Mouse (Mus musculus) embryonic facial prominence, embryonic 11.5 days (tissue): ENCODE results near the gene 1700102P08Rik. TPM values are rescaled to one million over a fixed set of nuclear protein-coding genes. Genes with fewer than 3 reads are reported as not detected.

ENCODE experiments used
- ATAC-seq: fragments of 200-750 bp; cut with Nextera tagmentation; replicated peaks from 2 replicates; pipeline ENCODE4 v1.8.0; 2017; ENCODE audit warnings: low read depth; ENCODE audit not compliant: insufficient number of reproducible peaks, low FRiP score, low TSS enrichment
- DNase-seq: peaks from one replicate; pipeline ENCODE4 v3.0.0-alpha.2; 2015; ENCODE audit warnings: low spot score
- H3K27ac ChIP-seq: fragments of 300-500 bp; sonication (generic); replicated peaks from 2 replicates; pipeline ENCODE4 v1.5.1; 2014; ENCODE audit warnings: mild to moderate bottlenecking, low read depth, low read length, control low read depth
- H3K27me3 ChIP-seq: fragments of 300-500 bp; sonication (generic); 2 replicates; pipeline ENCODE4 v1.6.1; 2014; ENCODE audit warnings: mild to moderate bottlenecking, low read length, moderate library complexity, mixed read lengths; ENCODE audit not compliant: control insufficient read depth, insufficient read depth
- H3K36me3 ChIP-seq: fragments of 300-500 bp; sonication (generic); replicated peaks from 2 replicates; pipeline ENCODE4 v1.6.1; 2014; ENCODE audit warnings: low read depth, mild to moderate bottlenecking, low read length, moderate library complexity, mixed read lengths; ENCODE audit not compliant: control insufficient read depth, insufficient read depth
- H3K4me1 ChIP-seq: fragments of 300-500 bp; sonication (generic); 2 replicates; pipeline ENCODE4 v1.6.1; 2014; ENCODE audit warnings: low read length, mixed read lengths; ENCODE audit not compliant: control insufficient read depth, insufficient read depth
- H3K4me2 ChIP-seq: fragments of 300-500 bp; sonication (generic); 2 replicates; pipeline ENCODE4 v1.6.1; 2014; ENCODE audit warnings: low read depth, mild to moderate bottlenecking, control low read depth, low read length, moderate library complexity
- H3K4me3 ChIP-seq: fragments of 300-500 bp; sonication (generic); 2 replicates; pipeline ENCODE4 v1.5.1; 2014; ENCODE audit warnings: low read depth, low read length, control low read depth
- H3K9ac ChIP-seq: fragments of 300-500 bp; sonication (generic); replicated peaks from 2 replicates; pipeline ENCODE4 v1.6.1; 2014; ENCODE audit warnings: mild to moderate bottlenecking, control low read depth, low read length
- H3K9me3 ChIP-seq: fragments of 300-500 bp; sonication (generic); replicated peaks from 2 replicates; pipeline ENCODE4 v1.6.1; 2016; ENCODE audit warnings: mild to moderate bottlenecking, low read length, inconsistent platforms, mixed read lengths; ENCODE audit not compliant: control insufficient read depth
- WGBS: fragments of 180-500 bp; shearing (Covaris S2); extraction: QIAGEN DNeasy Blood & Tissue Kit; methylation state at CpG from one replicate; pipeline ENCODE4 v1.1.7; 2014; 5-methylcytosine and 5-hydroxymethylcytosine counted together
- polyA plus RNA-seq: library from polyadenylated mRNA; unstranded; fragments of >200 nt; fragmentation: Nextera tagmentation; extraction: Ambion mirVana; gene quantifications from 2 replicates; pipeline ENCODE4 v1.2.1, GENCODE M21; 2014

The 1700102P08Rik gene
- polyA plus RNA-seq, 1 experiment from 2014 or later: 0.76 TPM

DNA sequence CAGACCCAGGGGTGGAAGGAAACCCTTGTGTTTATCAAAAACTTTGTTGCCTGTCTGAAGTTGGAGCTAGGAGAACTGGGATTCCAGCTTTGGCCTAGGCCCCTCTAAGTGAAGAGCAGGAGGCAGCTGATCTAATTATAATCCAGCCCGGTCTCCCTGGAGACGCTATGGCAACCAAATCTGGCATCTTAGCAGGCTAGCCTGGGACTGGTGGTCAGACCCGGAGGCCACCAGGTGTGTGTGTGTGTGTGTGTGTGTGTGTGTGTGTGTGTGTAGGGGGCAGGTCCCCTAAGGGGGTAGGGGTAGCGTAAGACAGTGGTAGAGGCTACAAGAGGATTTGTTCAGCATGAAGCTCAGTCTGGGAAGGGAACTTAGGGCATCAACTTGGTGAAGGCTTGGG, 57.3 kb downstream of the 1700102P08Rik start:
- H3K9ac ChIP-seq: peak overlapping the region; percentile 1; the same call in 1 of the 2 replicates
- no peaks in the 10 kb centered on the region for H3K9me3 ChIP-seq
- no peaks in the 10 kb centered on the region for H3K36me3 ChIP-seq
- no peaks in the 10 kb centered on the region for H3K27me3 ChIP-seq
- DNase-seq: peak; percentile 84
- peaks cover 9% of the 10 kb centered on the region; the same call in 1 of the 2 replicates for H3K4me1 ChIP-seq
- no peak overlapping the region for H3K4me3 ChIP-seq
- 0 out of 2 replicates have a peak overlapping the region, but pooled peaks have one; percentile 16 for H3K4me2 ChIP-seq
- peak; percentile 42 for ATAC-seq
- 39% methylated on average over 4 of the region's 4 CpGs for WGBS
- no peak overlapping the region for H3K27ac ChIP-seq

DNA sequence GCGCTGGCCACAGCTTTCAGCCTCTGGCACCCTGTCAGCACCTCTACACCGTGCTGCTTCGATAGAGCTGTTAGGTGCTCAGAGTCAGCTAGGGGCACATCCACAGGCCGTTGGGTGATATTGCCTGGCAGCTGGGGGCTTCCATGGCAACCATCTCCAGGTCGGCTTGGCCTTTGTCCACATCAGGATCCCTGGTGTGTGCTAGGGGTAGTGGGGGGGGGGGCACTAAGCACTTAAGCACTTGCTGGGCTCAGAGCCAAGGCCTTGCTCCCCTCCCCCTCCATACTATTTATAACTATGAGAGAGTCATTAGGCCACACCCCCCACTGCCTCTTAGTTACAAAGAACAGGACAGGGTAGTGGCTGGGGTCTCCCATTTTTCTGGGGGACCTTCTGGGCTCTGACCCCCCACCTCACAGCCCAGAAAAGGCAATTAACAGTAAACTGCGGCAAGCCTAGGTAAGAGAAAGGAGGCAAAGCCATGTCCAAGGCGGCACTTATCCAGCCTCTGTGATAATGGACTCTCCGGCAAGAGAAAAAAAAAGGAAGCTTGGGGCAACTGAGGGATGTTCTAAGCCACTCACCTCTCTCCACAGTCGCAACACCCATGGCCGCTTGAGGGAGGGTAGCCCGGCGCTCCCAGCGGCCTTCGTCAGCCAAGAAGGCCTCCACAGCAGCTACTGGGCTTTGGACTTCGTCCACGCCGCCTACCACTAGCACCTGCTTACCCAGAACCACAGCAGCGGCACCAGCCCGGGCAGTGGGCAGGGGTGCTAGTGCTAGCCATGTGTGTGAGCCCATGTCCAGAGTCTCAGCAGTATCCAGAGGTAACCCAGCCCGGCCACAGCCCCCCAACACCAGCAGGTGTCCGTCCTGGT, 57.9 kb downstream of the 1700102P08Rik start:
- Histone ChIP-seq H3K9ac (0 out of 2 replicates have a peak overlapping the region, but pooled peaks have one; percentile 18), H3K9me3 (no peaks in the 10 kb centered on the region), H3K4me1 (peaks cover 9% of the 10 kb centered on the region; the same call in 1 of the 2 replicates), H3K27me3 (no peaks in the 10 kb centered on the region), H3K27ac (peak overlapping the region; percentile 58), H3K4me2 (peak overlapping the region; percentile 17), H3K4me3 (0 out of 2 replicates have a peak overlapping the region, but pooled peaks have one; percentile 1), H3K36me3 (no peaks in the 10 kb centered on the region)
- WGBS: 73% methylated on average over 21 of the region's 21 CpGs
- DNase-seq: peak; percentile 64
- ATAC-seq: peak; percentile 45

DNA sequence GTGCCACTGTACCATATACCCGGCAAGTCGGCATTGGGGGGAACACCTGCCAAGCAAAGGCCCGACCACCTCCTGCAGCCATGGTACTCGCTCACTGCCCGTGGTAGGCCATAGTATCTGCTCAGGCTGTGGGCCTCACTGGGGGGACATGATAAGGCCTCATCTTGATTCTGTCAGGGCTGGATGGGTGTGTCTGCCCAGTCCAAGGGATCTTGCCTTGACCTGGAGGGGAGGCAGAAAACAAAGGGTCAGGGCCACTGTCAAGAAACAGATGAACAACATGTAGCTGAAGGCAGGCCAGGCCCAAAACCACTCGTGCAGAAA, 58.5 kb downstream of the 1700102P08Rik start:
- Histone ChIP-seq H3K27me3 (no peaks in the 10 kb centered on the region), H3K9me3 (no peaks in the 10 kb centered on the region), H3K36me3 (no peaks in the 10 kb centered on the region), H3K27ac (peak overlapping the region; percentile 58; the same call in 1 of the 2 replicates), H3K4me2 (peak overlapping the region; percentile 17), H3K9ac (no peak overlapping the region), H3K4me3 (0 out of 2 replicates have a peak overlapping the region, but pooled peaks have one; percentile 1), H3K4me1 (peaks cover 9% of the 10 kb centered on the region; the same call in 1 of the 2 replicates)
- ATAC-seq: no peak
- DNase-seq: no peak
- WGBS: 93% methylated on average over 6 of the region's 6 CpGs

DNA sequence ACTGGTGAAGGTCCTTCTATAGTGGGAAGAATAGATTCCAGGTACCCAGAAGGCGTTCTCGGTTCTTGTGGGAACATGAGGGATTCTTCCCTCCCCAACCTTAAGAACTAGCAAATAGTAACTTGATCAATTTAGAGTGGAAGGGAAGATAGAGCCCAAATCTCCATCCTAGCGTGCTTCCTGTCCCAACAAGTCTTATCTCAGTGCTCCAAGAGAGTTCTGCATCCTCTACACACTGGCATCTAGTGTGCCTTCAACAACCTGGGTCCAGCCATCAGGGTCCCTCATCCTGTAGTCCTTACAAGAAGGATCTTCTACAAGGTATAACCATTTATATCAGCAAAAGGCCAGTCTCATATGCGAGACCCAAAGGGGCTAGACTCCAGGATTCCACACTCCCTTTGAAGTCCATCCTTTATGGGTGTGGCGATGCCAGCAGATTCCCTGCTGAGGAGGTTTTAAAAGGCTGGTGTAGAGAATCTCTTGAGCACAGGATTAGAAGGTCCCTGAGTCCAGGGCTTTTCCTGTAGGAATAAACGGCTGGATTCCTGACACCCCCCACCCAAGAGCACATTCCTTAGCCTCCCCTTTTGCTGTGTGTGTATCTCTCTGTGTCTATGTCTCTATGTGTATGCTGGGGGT, 59.0 kb downstream of the 1700102P08Rik start:
- DNase-seq (no peak), ATAC-seq (no peak)
- WGBS: 52% methylated on average over 6 of the region's 6 CpGs
- peak overlapping the region; percentile 64 for H3K9ac ChIP-seq
- H3K27ac ChIP-seq: no peak overlapping the region
- H3K36me3 ChIP-seq: no peaks in the 10 kb centered on the region
- H3K4me3 ChIP-seq: peak overlapping the region; percentile 52
- H3K4me1 ChIP-seq: peaks cover 9% of the 10 kb centered on the region; the same call in 1 of the 2 replicates
- peak overlapping the region; percentile 83 for H3K4me2 ChIP-seq
- no peaks in the 10 kb centered on the region for H3K27me3 ChIP-seq
- H3K9me3 ChIP-seq: no peaks in the 10 kb centered on the region

DNA sequence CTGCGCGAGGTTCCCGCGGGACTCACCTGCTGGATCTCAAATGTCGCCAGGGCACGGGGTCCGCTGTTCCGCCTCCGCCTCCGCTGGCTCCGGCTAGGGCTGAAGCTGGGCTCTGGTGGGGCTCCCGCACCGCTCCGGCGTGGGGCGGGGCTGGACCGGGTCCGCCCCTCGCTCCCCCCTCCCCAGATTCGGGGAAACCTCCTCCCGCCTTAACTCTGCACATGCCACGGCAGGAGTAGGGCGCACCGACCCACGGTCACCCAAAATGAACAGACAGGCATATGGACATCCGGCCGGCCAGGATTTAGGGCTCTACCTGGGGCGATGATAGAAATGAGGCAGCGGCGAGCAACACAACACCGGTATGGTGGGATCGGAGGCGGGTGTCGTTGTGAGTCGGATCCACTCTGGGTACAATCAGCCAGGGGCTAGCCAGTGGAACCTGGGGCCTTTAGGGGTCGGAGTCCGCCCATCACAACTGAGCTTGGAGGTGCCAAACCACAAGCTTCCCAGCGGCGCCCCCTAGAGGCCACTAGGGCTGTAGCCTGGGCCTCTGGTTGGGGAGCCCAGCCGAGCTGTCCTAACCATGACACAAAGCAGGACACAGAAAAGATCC, 59.8 kb downstream of the 1700102P08Rik start:
- Histone ChIP-seq H3K9ac (peak overlapping the region; percentile 64), H3K4me1 (peaks cover 9% of the 10 kb centered on the region; the same call in 1 of the 2 replicates), H3K36me3 (no peaks in the 10 kb centered on the region), H3K4me3 (peak overlapping the region; percentile 52), H3K27ac (peak overlapping the region; percentile 41), H3K27me3 (no peaks in the 10 kb centered on the region), H3K9me3 (no peaks in the 10 kb centered on the region), H3K4me2 (peak overlapping the region; percentile 83)
- WGBS: under 1% methylated on average over 40 of the region's 40 CpGs
- peak; percentile 95 for DNase-seq
- ATAC-seq: peak; percentile 81

DNA sequence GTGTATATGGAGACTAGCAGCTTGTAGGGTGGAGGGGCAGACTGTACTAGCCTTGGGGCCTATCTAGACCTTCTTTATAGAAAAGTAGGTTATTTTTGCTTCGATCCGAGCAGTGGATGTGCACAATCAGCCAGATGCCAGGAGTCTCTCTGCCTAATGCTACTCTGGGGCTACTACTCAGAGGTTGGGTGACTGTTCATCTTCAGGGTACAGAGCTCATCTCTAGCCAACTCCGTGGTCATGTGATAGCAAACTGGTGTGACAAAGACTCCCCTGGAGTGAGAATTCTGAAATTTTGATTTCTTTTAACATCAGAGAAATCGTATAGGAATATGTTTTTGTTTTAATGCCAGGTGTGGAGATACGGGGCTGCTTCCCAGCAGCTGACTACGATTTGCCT, 60.3 kb downstream of the 1700102P08Rik start:
- peak overlapping the region; percentile 83 for H3K4me2 ChIP-seq
- H3K27me3 ChIP-seq: no peaks in the 10 kb centered on the region
- peak overlapping the region; percentile 41; the same call in 1 of the 2 replicates for H3K27ac ChIP-seq
- H3K4me3 ChIP-seq: peak overlapping the region; percentile 52
- H3K9ac ChIP-seq: peak overlapping the region; percentile 64
- H3K4me1 ChIP-seq: peaks cover 9% of the 10 kb centered on the region; the same call in 1 of the 2 replicates
- no peaks in the 10 kb centered on the region for H3K9me3 ChIP-seq
- no peaks in the 10 kb centered on the region for H3K36me3 ChIP-seq
- no peak for DNase-seq
- no peak; the same call in 1 of the 2 replicates for ATAC-seq
- 47% methylated on average over 6 of the region's 6 CpGs for WGBS

DNA sequence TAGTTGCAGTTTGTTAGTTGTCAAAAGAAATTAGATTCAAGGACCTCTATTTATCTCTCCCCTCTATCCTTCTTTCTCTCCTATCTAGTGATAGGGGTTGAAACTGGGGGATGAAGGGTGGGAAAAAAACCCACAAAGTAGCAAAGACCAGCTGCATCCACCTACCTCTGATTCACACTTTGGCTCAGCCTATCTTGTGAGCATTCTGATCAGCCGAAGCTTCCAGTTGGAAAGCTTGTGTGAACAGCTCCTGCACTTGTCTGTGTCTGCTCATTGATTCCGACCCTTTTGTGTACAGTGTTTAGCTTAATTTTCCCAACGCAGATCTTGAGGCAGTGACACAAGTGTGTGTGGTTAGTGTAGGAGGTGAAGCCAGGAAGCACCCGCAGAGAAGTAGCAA, 60.9 kb downstream of the 1700102P08Rik start:
- Histone ChIP-seq H3K27ac (no peak overlapping the region), H3K4me3 (no peak overlapping the region), H3K36me3 (no peaks in the 10 kb centered on the region), H3K9me3 (no peaks in the 10 kb centered on the region), H3K4me1 (peaks cover 9% of the 10 kb centered on the region; the same call in 1 of the 2 replicates), H3K4me2 (no peak overlapping the region; the same call in 1 of the 2 replicates), H3K9ac (no peak overlapping the region), H3K27me3 (no peaks in the 10 kb centered on the region)
- ATAC-seq (no peak), DNase-seq (no peak)
- 79% methylated on average over 4 of the region's 4 CpGs for WGBS
